Mouse (Mus musculus) stomach, postnatal 0 days (tissue): ENCODE measurements at regions not wholly inside any gene's neighbourhood (a gene's known extent, or its start where the extent isn't known, plus 50 kb on each side); places are given as distances from the start of the nearest gene placed in this dataset.

Source experiments
- ATAC-seq: fragments of 200-750 bp; cut with Nextera tagmentation; 2 replicates; pipeline ENCODE4 v1.8.0; 2017; ENCODE audit not compliant: low FRiP score, low TSS enrichment
- DNase-seq: peaks from one replicate; pipeline ENCODE4 v3.0.0-alpha.2; 2016; ENCODE audit warnings: low spot score
- H3K27ac ChIP-seq: fragments of 300-500 bp; sonication (generic); replicated peaks from 2 replicates; pipeline ENCODE4 v1.5.1; 2014; ENCODE audit warnings: mild to moderate bottlenecking, control low read depth
- H3K27me3 ChIP-seq: fragments of 300-500 bp; sonication (generic); 2 replicates; pipeline ENCODE4 v1.6.1; 2014; ENCODE audit warnings: low read length; ENCODE audit not compliant: control insufficient read depth, insufficient read depth
- H3K36me3 ChIP-seq: fragments of 300-500 bp; sonication (generic); 2 replicates; pipeline ENCODE4 v1.6.1; 2014; ENCODE audit warnings: low read length, mixed read lengths; ENCODE audit not compliant: control insufficient read depth, insufficient read depth
- H3K4me1 ChIP-seq: fragments of 300-500 bp; sonication (generic); replicated peaks from 2 replicates; pipeline ENCODE4 v1.6.1; 2014; ENCODE audit warnings: antibody characterized with exemption; ENCODE audit not compliant: control insufficient read depth, insufficient read depth
- H3K4me2 ChIP-seq: fragments of 300-500 bp; sonication (generic); replicated peaks from 2 replicates; pipeline ENCODE4 v1.6.1; 2014; ENCODE audit warnings: low read depth, mild to moderate bottlenecking, control low read depth, moderate library complexity
- H3K4me3 ChIP-seq: fragments of 300-500 bp; sonication (generic); 2 replicates; pipeline ENCODE4 v1.5.1; 2014; ENCODE audit warnings: low read depth, low read length, control low read depth
- H3K9ac ChIP-seq: fragments of 300-500 bp; sonication (generic); 2 replicates; pipeline ENCODE4 v1.6.1; 2014; ENCODE audit warnings: mild to moderate bottlenecking, low read length, control low read depth, mixed read lengths
- H3K9me3 ChIP-seq: fragments of 300-500 bp; sonication (generic); 2 replicates; pipeline ENCODE4 v1.6.1; 2016; ENCODE audit warnings: low read length; ENCODE audit not compliant: control insufficient read depth
- CTCF ChIP-seq: IDR thresholded peaks from 2 replicates; pipeline ENCODE4 v1.5.1; 2016; ENCODE audit warnings: antibody characterized with exemption, low read depth, mild to moderate bottlenecking, moderate library complexity
- EP300 ChIP-seq: optimal IDR thresholded peaks from 2 replicates; pipeline ENCODE3; 2016; ENCODE audit warnings: antibody characterized with exemption
- WGBS: fragments of 180-500 bp; shearing (Covaris S2); extraction: QIAGEN DNeasy Blood & Tissue Kit; methylation state at CpG from one replicate; pipeline ENCODE4 v1.1.7; 2014; 5-methylcytosine and 5-hydroxymethylcytosine counted together

DNA sequence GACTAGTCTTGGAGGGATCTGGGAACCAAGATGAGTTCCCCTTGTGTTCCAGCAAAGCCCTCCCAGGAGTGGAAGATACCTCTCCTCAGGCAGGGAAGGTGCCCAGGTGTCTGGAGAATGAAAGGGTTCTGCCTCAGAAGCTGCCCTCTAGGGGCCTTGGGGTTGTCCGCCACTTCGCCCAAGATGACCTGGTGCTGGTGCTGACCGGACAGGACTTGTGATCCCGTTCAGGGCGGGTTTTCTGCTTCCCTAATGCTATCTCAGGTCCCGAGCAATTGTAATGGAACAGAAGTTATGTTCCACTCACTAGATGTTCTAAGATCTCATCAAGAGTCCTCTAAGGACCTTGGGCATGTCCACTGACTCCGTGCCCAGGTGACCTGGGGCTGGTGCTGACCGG is 1726.6 kb upstream of the Pcdh20 start:
- H3K27me3 ChIP-seq: no peaks in the 10 kb centered on the region
- 94% methylated on average over 8 of the region's 8 CpGs for WGBS

DNA sequence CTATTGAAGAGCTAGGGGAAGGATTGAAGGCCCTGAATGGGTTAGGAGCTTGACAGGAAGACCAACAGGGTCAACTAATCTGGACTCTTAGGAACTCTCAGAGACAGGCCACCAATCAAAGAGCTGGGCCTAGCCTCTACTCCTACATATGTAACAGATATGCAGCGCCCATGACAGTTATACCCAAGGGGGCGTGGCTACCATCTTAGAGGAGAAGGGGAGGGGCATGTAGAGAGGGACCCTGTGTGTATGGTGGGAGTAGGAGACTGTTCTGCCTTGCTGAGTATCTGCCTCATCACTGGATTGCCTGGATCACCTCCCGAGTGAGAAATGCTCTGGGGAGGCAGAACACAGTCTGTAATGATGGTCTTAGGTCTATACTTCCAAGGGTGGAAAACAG is 1701.5 kb upstream of the Pcdh20 start:
- no peak for ATAC-seq
- TF ChIP-seq EP300 (no peak), CTCF (no peak)
- no peak for DNase-seq
- Histone ChIP-seq H3K9me3 (no peaks in the 10 kb centered on the region), H3K9ac (no peak overlapping the region), H3K36me3 (no peaks in the 10 kb centered on the region), H3K27ac (no peak overlapping the region), H3K4me2 (no peak overlapping the region), H3K4me3 (no peak overlapping the region), H3K4me1 (no peaks in the 10 kb centered on the region), H3K27me3 (no peaks in the 10 kb centered on the region)
- WGBS: 80% methylated on average over 3 of the region's 3 CpGs

More for the DNA sequence above, 1726.6 kb upstream of the Pcdh20 start:
- TF ChIP-seq EP300 (no peak), CTCF (no peak)
- H3K36me3 ChIP-seq: no peaks in the 10 kb centered on the region
- no peak for ATAC-seq
- no peaks in the 10 kb centered on the region for H3K9me3 ChIP-seq
- H3K4me3 ChIP-seq: no peak overlapping the region
- H3K4me2 ChIP-seq: no peak overlapping the region
- no peak for DNase-seq
- H3K9ac ChIP-seq: no peak overlapping the region
- H3K4me1 ChIP-seq: no peaks in the 10 kb centered on the region
- H3K27ac ChIP-seq: no peak overlapping the region
